Mouse (Mus musculus) macrophage (primary cell): ENCODE measurements around the gene Prdm9. TPM values are rescaled to one million over a fixed set of nuclear protein-coding genes. Genes with fewer than 3 reads are reported as not detected.
"Not testable (repeated sequence)": the region's sequence is repeated elsewhere in the genome, so short reads cannot be mapped to it uniquely, and the experiment has no call there.

Experiments used
- H3K27ac ChIP-seq: fragments of 350-480 bp; formaldehyde crosslinking; 2 replicates; pipeline ENCODE4 v1.9.0; 2021
- H3K36me3 ChIP-seq: fragments of 350-480 bp; formaldehyde crosslinking; 2 replicates; pipeline ENCODE4 v1.9.0; 2021; ENCODE audit errors: inconsistent target
- H3K4me3 ChIP-seq: fragments of 350-480 bp; formaldehyde crosslinking; 2 replicates; pipeline ENCODE4 v1.9.0; 2021; ENCODE audit errors: inconsistent target
- H3K79me2 ChIP-seq: fragments of 350-480 bp; formaldehyde crosslinking; 2 replicates; pipeline ENCODE4 v1.9.0; 2021; ENCODE audit errors: inconsistent target
- WGBS: methylation state at CpG from one replicate; pipeline ENCODE4 v1.1.7; 2026; ENCODE audit warnings: inconsistent platforms; ENCODE audit not compliant: missing documents; 5-methylcytosine and 5-hydroxymethylcytosine counted together
- polyA plus RNA-seq: library from polyadenylated mRNA; stranded (reverse); fragments of 250-400 nt; gene quantifications from 3 replicates; pipeline ENCODE4 v1.2.4, GENCODE M21; 2018; ENCODE audit warnings: inconsistent platforms

Gene Prdm9
- polyA plus RNA-seq, 1 experiment from 2014 or later = 3.1 TPM

- WGBS = 79% methylated on average over 4 of the region's 4 CpGs
- no peak overlapping the region for H3K27ac ChIP-seq
- H3K4me3 ChIP-seq = no peak overlapping the region
- H3K36me3 ChIP-seq = no peaks in the 10 kb centered on the region
- H3K79me2 ChIP-seq = no peaks in the 10 kb centered on the region
Measured at GRCm38 (mm10) chr17:15546440-15546839, 17.7 kb downstream of the Prdm9 start.

- not testable (repeated sequence) for H3K36me3 ChIP-seq
- 93% methylated on average over 1 of the region's 4 CpGs for WGBS
Measured at GRCm38 (mm10) chr17:15543868-15544267, 20.3 kb downstream of the Prdm9 start.

GRCm38 (mm10) chr17:15540309-15540708 is 23.8 kb downstream of the Prdm9 start:
- 89% methylated on average over 4 of the region's 4 CpGs for WGBS
- no peak overlapping the region for H3K4me3 ChIP-seq
- H3K27ac ChIP-seq = no peak overlapping the region
- H3K36me3 ChIP-seq = no peaks in the 10 kb centered on the region
- H3K79me2 ChIP-seq = no peaks in the 10 kb centered on the region

More at GRCm38 (mm10) chr17:15543868-15544267, 20.3 kb downstream of the Prdm9 start:
- not testable (repeated sequence) for H3K4me3 ChIP-seq, H3K27ac ChIP-seq, H3K79me2 ChIP-seq

GRCm38 (mm10) chr17:15536457-15536904 is 27.7 kb downstream of the Prdm9 start:
- Histone ChIP-seq H3K27ac (no peak overlapping the region), H3K79me2 (no peaks in the 10 kb centered on the region), H3K36me3 (no peaks in the 10 kb centered on the region), H3K4me3 (peak overlapping the region; percentile 22)
- 4% methylated on average over 31 of the region's 33 CpGs for WGBS

- 5% methylated on average over 8 of the region's 8 CpGs for WGBS
- Histone ChIP-seq H3K36me3 (no peaks in the 10 kb centered on the region), H3K4me3 (peak overlapping the region; percentile 22), H3K79me2 (no peaks in the 10 kb centered on the region), H3K27ac (no peak overlapping the region)
Measured at GRCm38 (mm10) chr17:15535943-15536342, 28.2 kb downstream of the Prdm9 start.

GRCm38 (mm10) chr17:15535162-15535800 is 28.9 kb downstream of the Prdm9 start:
- no peak overlapping the region for H3K27ac ChIP-seq
- H3K36me3 ChIP-seq = no peaks in the 10 kb centered on the region
- H3K4me3 ChIP-seq = peak overlapping the region; percentile 22
- H3K79me2 ChIP-seq = no peaks in the 10 kb centered on the region
- 59% methylated on average over 10 of the region's 11 CpGs for WGBS

- Histone ChIP-seq H3K36me3 (no peaks in the 10 kb centered on the region), H3K27ac (no peak overlapping the region), H3K79me2 (peaks cover 7% of the 10 kb centered on the region), H3K4me3 (no peak overlapping the region)
- WGBS = 58% methylated on average over 5 of the region's 5 CpGs
Measured at GRCm38 (mm10) chr17:15530141-15530540, 34.0 kb downstream of the Prdm9 start.

GRCm38 (mm10) chr17:15528887-15529286 is 35.3 kb downstream of the Prdm9 start:
- peaks cover 7% of the 10 kb centered on the region for H3K79me2 ChIP-seq
- no peak overlapping the region for H3K27ac ChIP-seq
- 0 out of 2 replicates have a peak, but pooled peaks cover 10% of the 10 kb centered on the region for H3K36me3 ChIP-seq
- H3K4me3 ChIP-seq = no peak overlapping the region
- WGBS = 3% methylated on average over 2 of the region's 2 CpGs

- Histone ChIP-seq H3K36me3 (peaks cover 21% of the 10 kb centered on the region; the same call in 1 of the 2 replicates), H3K79me2 (peaks cover 7% of the 10 kb centered on the region), H3K4me3 (peak overlapping the region; percentile 72), H3K27ac (peak overlapping the region; percentile 70)
- WGBS = 34% methylated on average over 3 of the region's 3 CpGs
Measured at GRCm38 (mm10) chr17:15527811-15528136, 36.4 kb downstream of the Prdm9 start.

- WGBS = under 1% methylated on average over 48 of the region's 55 CpGs
- H3K27ac ChIP-seq = peak within 1 kb of the TSS; percentile 70
- H3K36me3 ChIP-seq = peaks cover 27% of the 10 kb centered on the region; the same call in 1 of the 2 replicates
- H3K4me3 ChIP-seq = peak within 1 kb of the TSS; percentile 72
- peaks cover 7% of the 10 kb centered on the region for H3K79me2 ChIP-seq
Measured at GRCm38 (mm10) chr17:15526986-15527810, 37.0 kb downstream of the Prdm9 start, which contains the start of gene Pdcd2. Gene Pdcd2, minus strand, starts transcription at chr17:15527301.

- H3K36me3 ChIP-seq = peaks cover 36% of the 10 kb centered on the region
- peak overlapping the region; percentile 48 for H3K4me3 ChIP-seq
- 23% methylated on average over 10 of the region's 10 CpGs for WGBS
- H3K79me2 ChIP-seq = peaks cover 7% of the 10 kb centered on the region
- H3K27ac ChIP-seq = no peak overlapping the region
Measured at GRCm38 (mm10) chr17:15526304-15526703, 37.9 kb downstream of the Prdm9 start.

- H3K4me3 ChIP-seq = no peak overlapping the region
- no peak overlapping the region for H3K27ac ChIP-seq
- peaks cover 92% of the 10 kb centered on the region for H3K36me3 ChIP-seq
- H3K79me2 ChIP-seq = no peaks in the 10 kb centered on the region; the same call in 1 of the 2 replicates
- 89% methylated on average over 1 of the region's 1 CpGs for WGBS
Measured at GRCm38 (mm10) chr17:15518766-15519165, 45.4 kb downstream of the Prdm9 start.

- WGBS = 96% methylated on average over 5 of the region's 5 CpGs
- Histone ChIP-seq H3K27ac (no peak overlapping the region), H3K36me3 (peaks cover 87% of the 10 kb centered on the region)
Measured at GRCm38 (mm10) chr17:15518186-15518585, 46.0 kb downstream of the Prdm9 start.

GRCm38 (mm10) chr17:15517776-15518175 is 46.4 kb downstream of the Prdm9 start:
- Histone ChIP-seq H3K27ac (no peak overlapping the region), H3K36me3 (peaks cover 82% of the 10 kb centered on the region), H3K4me3 (no peak overlapping the region), H3K79me2 (no peaks in the 10 kb centered on the region; the same call in 1 of the 2 replicates)
- WGBS = 84% methylated on average over 4 of the region's 5 CpGs

More at GRCm38 (mm10) chr17:15518186-15518585, 46.0 kb downstream of the Prdm9 start:
- no peaks in the 10 kb centered on the region; the same call in 1 of the 2 replicates for H3K79me2 ChIP-seq
- no peak overlapping the region for H3K4me3 ChIP-seq

- Histone ChIP-seq H3K79me2 (no peaks in the 10 kb centered on the region), H3K36me3 (peaks cover 81% of the 10 kb centered on the region), H3K4me3 (no peak overlapping the region), H3K27ac (no peak overlapping the region)
- WGBS = 94% methylated on average over 2 of the region's 2 CpGs
Measured at GRCm38 (mm10) chr17:15510694-15511093, 53.5 kb downstream of the Prdm9 start.
